Mouse (Mus musculus): ENCODE data around the gene Zdhhc13.

DNA sequence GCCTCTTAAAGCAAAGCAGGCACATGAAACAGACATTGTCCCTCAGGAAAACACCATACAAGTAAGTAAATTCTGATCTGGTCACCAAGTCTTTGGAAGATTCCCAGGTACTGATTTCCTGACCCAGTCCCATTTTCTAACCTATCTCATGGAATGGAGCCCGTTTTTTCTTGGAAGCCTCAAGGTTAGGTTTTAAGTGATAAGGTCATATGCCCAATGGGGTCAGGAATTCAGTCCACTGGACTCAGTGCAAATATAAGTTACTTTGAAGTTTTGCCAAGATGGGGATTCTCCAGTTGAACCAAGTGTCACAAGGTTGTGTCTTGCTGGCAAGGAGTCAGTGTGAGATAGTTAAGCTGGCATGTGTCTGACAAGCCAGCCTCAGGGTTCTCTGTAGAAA lies 35.9 kb downstream of the Zdhhc13 start:
- no peak for TF ChIP-seq POLR2A (IDR thresholded peaks at IDR 0.05; ENCODE audit: borderline replicate concordance, insufficient read depth, low read length)
- no peak for TF ChIP-seq CTCF (IDR thresholded peaks at IDR 0.05; ENCODE audit: borderline replicate concordance, insufficient read depth, low read depth, low read length)
